In the genomic region with DNA sequence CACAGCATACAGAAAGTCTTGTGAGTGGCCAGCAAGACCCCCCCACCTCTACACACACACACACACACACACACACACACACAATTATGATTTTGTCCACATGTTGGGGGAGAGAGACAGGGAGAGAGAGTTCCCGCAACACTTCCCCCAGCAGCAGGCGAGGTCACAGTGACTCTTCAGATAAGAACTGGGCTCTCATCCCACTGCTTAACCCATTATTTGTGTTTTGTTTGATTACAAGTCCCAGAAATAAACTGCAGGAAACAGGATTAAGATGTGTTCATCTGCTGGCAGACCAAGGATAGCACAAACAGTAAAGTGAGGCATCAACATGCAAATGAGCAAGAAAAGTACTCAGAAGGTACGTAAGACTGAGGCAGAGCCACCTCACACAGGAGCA, we compare ENCODE assay signal across 12 mouse cellular contexts. TPM values are rescaled to one million over a fixed set of nuclear protein-coding genes. Genes with fewer than 3 reads are reported as not detected.
DNase-seq lines count a peak whose midpoint lies in the region; ATAC-seq and TF ChIP-seq lines count a peak whose summit lies in the region.
"Had no signal": no experiment of that assay in that cellular context is flagged by ENCODE, and none has a peak within 500 bp of the region (broad histone marks: within the 10 kb centered on the region; RNA-seq: fewer than 3 reads in every experiment).

No protein-coding gene starts in this region.

- H3K4me2 ChIP-seq in kidney, embryonic 14.5 days (replicated peaks; ENCODE audit: low read depth, low read length) = no peak overlapping the region
- H3K4me2 ChIP-seq: limb, embryonic 13.5 days; midbrain, embryonic 15.5 days had no signal

- 75% methylated on average over 3 of the region's 3 CpGs for WGBS in kidney, adult 2 months
- 60% methylated on average over 3 of the region's 3 CpGs for WGBS in kidney, embryonic 14.5 days

- no peaks in the 10 kb centered on the region for H3K36me3 ChIP-seq in kidney, adult 2 months (ENCODE audit: control insufficient read depth, insufficient read depth, low read length)
- peaks cover 7% of the 10 kb centered on the region; the same call in 1 of the 2 replicates for H3K36me3 ChIP-seq in kidney, embryonic 14.5 days (ENCODE audit: control insufficient read depth, insufficient read depth, low read length)
- H3K36me3 ChIP-seq: forebrain, embryonic 10.5 days; limb, embryonic 13.5 days; midbrain, embryonic 15.5 days had no signal

- H3K9me3 ChIP-seq in kidney, embryonic 14.5 days (ENCODE audit: control insufficient read depth, low read length) = no peaks in the 10 kb centered on the region
- H3K9me3 ChIP-seq: forebrain, embryonic 10.5 days; limb, embryonic 13.5 days; midbrain, embryonic 15.5 days had no signal

- TF ChIP-seq POLR2A in kidney, adult 2 months (IDR thresholded peaks at IDR 0.05; ENCODE audit: low read depth, low read length) = no peak
- TF ChIP-seq POLR2A in cortical plate, adult 2 months (IDR thresholded peaks at IDR 0.05; ENCODE audit: extremely low read depth, insufficient read depth, low read length) = no peak

- no peak overlapping the region for H3K27ac ChIP-seq in kidney, adult 2 months (ENCODE audit: insufficient read depth, low read depth, low read length)
- no peak overlapping the region for H3K27ac ChIP-seq in kidney, embryonic 14.5 days (ENCODE audit: low read depth, low read length)
- 0 out of 2 replicates have a peak overlapping the region, but pooled peaks have one; percentile 40 for H3K27ac ChIP-seq in cortical plate, adult 2 months (ENCODE audit: insufficient read depth, low read length)
- H3K27ac ChIP-seq: forebrain, embryonic 10.5 days; limb, embryonic 13.5 days; midbrain, embryonic 15.5 days had no signal

- ATAC-seq in kidney, embryonic 14.5 days (ENCODE audit: low FRiP score, low TSS enrichment) = no peak
- ATAC-seq: midbrain, embryonic 15.5 days; Patski had no signal

- H3K4me3 ChIP-seq in kidney, adult 2 months (ENCODE audit: insufficient read depth, low read depth, low read length) = no peak overlapping the region
- no peak overlapping the region for H3K4me3 ChIP-seq in kidney, embryonic 14.5 days (ENCODE audit: low read length)
- no peak overlapping the region for H3K4me3 ChIP-seq in cortical plate, adult 2 months (ENCODE audit: insufficient read depth, low read length)
- H3K4me3 ChIP-seq: forebrain, embryonic 10.5 days; limb, embryonic 13.5 days; midbrain, embryonic 15.5 days had no signal

- TF ChIP-seq CTCF in kidney, adult 2 months (conservative IDR thresholded peaks at IDR 0.05; ENCODE audit: insufficient read depth, insufficient read length, low read depth, low read length) = no peak
- TF ChIP-seq CTCF in cortical plate, adult 2 months (IDR thresholded peaks at IDR 0.05; ENCODE audit: extremely low read depth, insufficient read depth, low read length) = no peak

- H3K27me3 ChIP-seq in kidney, adult 2 months (replicated peaks; ENCODE audit: control insufficient read depth, insufficient read depth, low read length) = no peaks in the 10 kb centered on the region
- no peaks in the 10 kb centered on the region for H3K27me3 ChIP-seq in kidney, embryonic 14.5 days (ENCODE audit: control insufficient read depth, insufficient read depth, low read length)
- H3K27me3 ChIP-seq: limb, embryonic 13.5 days; midbrain, embryonic 15.5 days had no signal

- intact Hi-C loops in heart, postnatal 36 days (cut with DNase I) = loop anchor here (5.0 kb wide), 1 partner anchor 40 kb away; the partner anchor contains the start of gene Gucy1b1

- DNase-seq in kidney, adult 2 months = peak; percentile 36
- DNase-seq in heart, postnatal 36 days = peak; percentile 9 to 26
- peak; percentile 21 to 60 for DNase-seq in lung, postnatal 4 days
- DNase-seq in embryo, embryonic 9.5 days (ENCODE audit: extremely low spot score) = no peak
- DNase-seq in urinary bladder, postnatal 25 days (ENCODE audit: low spot score) = no peak
- DNase-seq in embryo, embryonic 11 days = no peak

- H3K4me1 ChIP-seq in kidney, adult 2 months (ENCODE audit: control insufficient read depth, insufficient read depth, low read length) = no peaks in the 10 kb centered on the region
- no peaks in the 10 kb centered on the region for H3K4me1 ChIP-seq in kidney, embryonic 14.5 days (ENCODE audit: control insufficient read depth, insufficient read depth, low read length)
- peaks cover 2% of the 10 kb centered on the region; the same call in 1 of the 2 replicates for H3K4me1 ChIP-seq in cortical plate, adult 2 months (ENCODE audit: control insufficient read depth, insufficient read depth, low read length)
- H3K4me1 ChIP-seq: forebrain, embryonic 10.5 days; midbrain, embryonic 15.5 days had no signal

- no peak overlapping the region for H3K9ac ChIP-seq in kidney, embryonic 14.5 days (ENCODE audit: low read depth, low read length)
- H3K9ac ChIP-seq: limb, embryonic 13.5 days; midbrain, embryonic 15.5 days had no signal

RNA-seq across cellular contexts. Expression of gene Gucy1a1, which starts 33.6 kb away (rescaled TPM):
- polyA plus RNA-seq in kidney, adult 2 months (2012; rRNA removed) = 13.1 and 14.8 TPM in 2 replicates
- 41.2 and 61.0 TPM in 2 replicates for polyA plus RNA-seq in kidney, embryonic 14.5 days (2014; fragmentation: Nextera tagmentation; extraction: Ambion mirVana)
- 41.3 and 45.0 TPM in 2 replicates for polyA plus RNA-seq in cortical plate, adult 2 months (2012; rRNA removed)
- total RNA-seq in heart, postnatal 36 days (2021) = 10 to 100 TPM; 17.6 to 21.7 TPM
- polyA plus RNA-seq: Patski had no signal

RNA-seq across cellular contexts. Expression of gene Gucy1b1, which starts 37.5 kb away (rescaled TPM):
- polyA plus RNA-seq in kidney, adult 2 months (2012; rRNA removed) = 5.3 and 6.7 TPM in 2 replicates
- polyA plus RNA-seq in kidney, embryonic 14.5 days (2014; fragmentation: Nextera tagmentation; extraction: Ambion mirVana) = 19.4 and 35.4 TPM in 2 replicates
- polyA plus RNA-seq in cortical plate, adult 2 months (2012; rRNA removed) = 120 and 121 TPM in 2 replicates
- total RNA-seq in heart, postnatal 36 days (2021) = 10 to 100 TPM; 13.6 to 14.5 TPM
- polyA plus RNA-seq: Patski had no signal

Comparison
In these comparisons a context has a peak if more than half of its experiments do, and no peak if none do; other contexts are left out.
1. DNase-seq: peak in kidney, adult 2 months (single experiment), heart, postnatal 36 days (2 of 2) and lung, postnatal 4 days (2 of 2); none in embryo, embryonic 9.5 days (single experiment), urinary bladder, postnatal 25 days (single experiment) and embryo, embryonic 11 days (single experiment).